Mouse (Mus musculus) left cerebral cortex, postnatal 10 days (tissue): ENCODE measurements around the gene Timm9. TPM values are rescaled to one million over a fixed set of nuclear protein-coding genes. Genes with fewer than 3 reads are reported as not detected.
A peak's percentile ranks its signal among the peaks of the same experiment; 100 is the strongest.

Source experiments
- DNase-seq, 2 experiments: peaks; one replicate each; pipeline ENCODE4 v3.0.0; 2021 to 2022; ENCODE audit warnings: low spot score in 2 of 2, mixed read lengths in 1 of 2; ENCODE audit errors: extremely low spot score in 1 of 2
- intact Hi-C: fragments of 180-260 bp; cut with DNase I; formaldehyde crosslinking; loops from one replicate; pipeline ENCODE4 v1.15.1; 2025
- total RNA-seq, 2 experiments: library from RNA; stranded (reverse); gene quantifications; 2 replicates each; pipeline ENCODE4 v1.2.3; 2021

Gene Timm9
- total RNA-seq: 10 to 100 TPM; 64.8 to 74.0 TPM

DNA sequence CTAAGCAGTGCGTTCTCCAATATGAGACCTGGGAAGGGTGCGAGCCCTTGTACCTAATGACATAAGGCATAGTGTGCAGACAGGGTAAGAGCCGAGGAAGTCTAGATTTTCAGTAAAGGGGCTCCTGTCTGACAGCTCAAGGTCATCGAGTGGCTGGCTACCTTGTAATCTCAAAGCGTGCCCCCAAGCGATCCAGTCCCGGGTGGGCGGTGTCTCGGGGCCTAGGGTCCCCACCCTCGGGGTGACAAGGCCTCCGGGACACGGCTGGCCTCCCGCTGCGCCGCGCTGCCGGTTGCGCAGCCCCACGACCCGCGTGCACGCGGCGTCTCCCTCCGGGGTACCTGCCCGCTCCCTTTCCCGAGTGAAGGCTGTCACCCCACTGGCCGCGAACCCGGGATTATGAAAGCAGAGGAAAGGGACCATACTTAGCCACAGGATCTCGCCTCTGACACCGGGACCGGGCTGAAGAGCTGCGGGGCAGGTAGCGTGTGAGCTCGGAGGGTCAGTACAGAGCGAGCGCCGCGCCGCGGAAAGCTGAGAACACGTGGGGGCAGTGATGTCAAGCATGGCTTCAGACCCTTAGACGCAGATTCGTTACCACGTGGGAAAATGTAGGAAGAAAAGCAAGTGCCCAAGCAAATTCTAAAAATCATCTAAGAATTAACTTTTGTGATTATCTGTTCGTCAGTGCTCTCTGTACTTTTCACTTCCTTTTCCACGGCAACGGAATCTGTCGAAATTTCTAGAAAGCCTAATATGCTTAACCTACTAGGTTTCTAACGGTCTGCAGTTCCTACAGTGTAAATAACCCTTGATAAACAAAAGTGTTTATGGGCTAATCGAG, at the start of gene Timm9, which contains the start of gene 2700049A03Rik:
Gene Timm9, minus strand, starts transcription at position 555 of the 844 bp plus-strand sequence.
Gene 2700049A03Rik, plus strand, starts transcription at position 719 of the 844 bp plus-strand sequence.
- peak; percentile 73 to 82 for DNase-seq
- intact Hi-C loops: no loop called here

DNA sequence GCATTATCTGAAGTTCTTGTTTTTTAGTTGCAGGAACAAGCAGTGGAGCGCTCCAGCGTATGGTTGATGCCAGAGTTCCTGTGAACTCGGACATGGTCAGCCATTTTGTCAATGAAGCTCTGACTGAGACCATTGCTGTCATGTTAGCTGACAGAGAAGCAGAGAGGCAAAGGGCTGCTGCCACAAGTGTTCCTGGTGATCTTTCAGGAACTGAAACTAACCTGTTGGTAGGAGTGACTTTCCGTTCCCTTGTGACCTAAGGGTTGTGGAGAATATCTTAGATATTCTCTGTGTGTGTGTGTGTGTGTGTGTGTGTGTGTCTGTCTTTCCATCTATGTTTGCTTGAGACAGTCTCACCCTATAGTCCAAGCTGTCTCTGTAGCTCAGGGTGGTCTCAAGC, 47.9 kb upstream of the Timm9 start:
- intact Hi-C loops: no loop called here
- DNase-seq: no peak

GRCm38 (mm10) chr12:71183736-71184135, 47.3 kb upstream of the Timm9 start:
- intact Hi-C loops: no loop called here

GRCm38 (mm10) chr12:71169911-71170310, 33.4 kb upstream of the Timm9 start:
- intact Hi-C loops: no loop called here

More at GRCm38 (mm10) chr12:71183736-71184135, 47.3 kb upstream of the Timm9 start:
- no peak for DNase-seq

GRCm38 (mm10) chr12:71164410-71164809, 27.9 kb upstream of the Timm9 start:
- DNase-seq: no peak
- intact Hi-C loops: no loop called here

More at GRCm38 (mm10) chr12:71169911-71170310, 33.4 kb upstream of the Timm9 start:
- DNase-seq: no peak

GRCm38 (mm10) chr12:71157974-71158373, 21.5 kb upstream of the Timm9 start:
- intact Hi-C loops: no loop called here
- DNase-seq: no peak

GRCm38 (mm10) chr12:71154979-71155378, 18.5 kb upstream of the Timm9 start:
- DNase-seq: no peak
- intact Hi-C loops: no loop called here

DNA sequence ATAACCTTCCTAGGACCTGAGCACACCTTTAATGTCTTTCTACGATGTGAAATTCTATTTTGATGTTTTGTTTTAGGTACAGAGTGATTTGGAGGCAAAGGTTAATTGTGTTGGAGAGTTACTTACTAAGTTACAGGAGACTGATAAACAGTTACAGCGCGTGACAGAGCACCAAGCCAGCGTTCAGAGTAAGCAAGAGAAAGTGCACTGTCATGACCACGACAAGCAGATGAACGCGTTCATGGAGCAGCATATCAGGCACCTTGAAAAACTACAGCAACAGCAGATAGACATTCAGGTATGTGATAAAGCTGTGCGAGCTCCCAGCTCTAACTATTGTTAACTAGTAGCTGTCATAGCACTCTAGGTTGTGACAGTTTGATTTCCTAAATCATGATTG, 13.7 kb upstream of the Timm9 start:
- intact Hi-C loops: no loop called here
- no peak for DNase-seq

- no peak for DNase-seq
- intact Hi-C loops: no loop called here
Observed at GRCm38 (mm10) chr12:71149456-71149855, 13.0 kb upstream of the Timm9 start.

DNA sequence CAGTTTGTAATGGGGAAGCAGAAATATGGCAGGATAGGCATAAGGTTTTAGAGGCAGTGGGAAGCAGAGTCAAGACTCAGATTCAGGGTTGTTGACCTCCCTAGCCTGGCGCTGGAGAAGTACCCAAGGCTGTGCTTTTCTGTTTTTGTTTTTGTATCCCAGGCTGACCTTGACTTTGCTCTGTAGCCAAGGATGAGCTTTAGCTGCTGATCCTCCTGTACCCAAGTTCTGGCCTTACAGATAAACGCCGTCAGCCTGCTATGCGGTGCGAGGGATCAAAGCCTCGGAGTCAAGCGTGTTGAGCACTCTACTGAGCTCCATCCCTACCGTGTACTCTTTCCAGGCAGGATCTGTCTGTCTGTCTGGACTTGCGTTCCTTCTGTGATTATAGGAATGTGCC, 12.3 kb upstream of the Timm9 start:
- intact Hi-C loops: no loop called here
- DNase-seq: no peak

- intact Hi-C loops: no loop called here
Observed at GRCm38 (mm10) chr12:71147641-71148040, 11.2 kb upstream of the Timm9 start.

GRCm38 (mm10) chr12:71141189-71141588, 4.7 kb upstream of the Timm9 start:
- intact Hi-C loops: no loop called here
- no peak for DNase-seq

More at GRCm38 (mm10) chr12:71147641-71148040, 11.2 kb upstream of the Timm9 start:
- DNase-seq: peak in 1 of 2 experiments; percentile 30

- intact Hi-C loops: no loop called here
- DNase-seq: no peak
Observed at GRCm38 (mm10) chr12:71139258-71139828, 2.9 kb upstream of the Timm9 start.

DNA sequence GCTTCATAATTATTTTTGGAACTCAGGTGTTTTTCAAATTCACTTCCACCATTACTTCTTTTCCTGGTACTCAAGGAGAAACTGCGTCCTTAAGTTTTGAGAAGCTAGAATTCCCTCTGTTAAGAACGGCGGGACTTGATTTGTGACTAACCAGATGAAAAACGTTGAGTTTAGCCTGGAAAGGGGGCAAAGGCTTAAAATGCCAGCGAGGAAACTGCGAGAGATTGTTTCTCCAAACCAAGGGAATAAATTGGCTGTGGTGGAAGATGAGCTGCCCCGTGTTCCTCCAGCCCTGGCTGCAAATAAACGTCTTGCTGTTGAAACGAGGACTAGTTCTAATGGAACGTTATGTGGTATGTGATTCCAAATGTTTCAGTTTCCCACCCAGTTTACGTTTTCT, 1.2 kb upstream of the Timm9 start:
- DNase-seq: no peak
- intact Hi-C loops: no loop called here

GRCm38 (mm10) chr12:71136974-71137491, 549 bp upstream of the Timm9 start:
- peak; percentile 72 to 90 for DNase-seq
- intact Hi-C loops: no loop called here

DNA sequence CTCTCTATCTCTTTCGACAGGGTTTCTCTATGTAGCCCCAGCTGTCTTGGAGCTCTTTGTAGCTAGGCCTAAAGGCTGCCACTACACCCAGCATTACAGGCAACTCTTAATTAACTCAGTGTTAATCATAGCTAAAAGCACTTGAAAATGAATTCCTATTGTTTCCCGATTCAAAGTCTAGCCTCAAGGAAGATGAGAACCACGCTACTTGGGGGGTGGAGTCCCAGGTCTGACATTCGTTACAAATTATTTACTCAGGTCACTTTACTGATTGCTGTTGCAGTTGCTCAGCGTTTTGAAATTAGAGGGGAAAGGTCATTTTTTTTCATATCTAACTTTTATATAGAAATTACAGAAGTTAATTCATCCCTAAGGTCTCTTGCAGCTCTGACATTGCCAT, 903 bp downstream of the Timm9 start:
- DNase-seq: no peak
- intact Hi-C loops: no loop called here

DNA sequence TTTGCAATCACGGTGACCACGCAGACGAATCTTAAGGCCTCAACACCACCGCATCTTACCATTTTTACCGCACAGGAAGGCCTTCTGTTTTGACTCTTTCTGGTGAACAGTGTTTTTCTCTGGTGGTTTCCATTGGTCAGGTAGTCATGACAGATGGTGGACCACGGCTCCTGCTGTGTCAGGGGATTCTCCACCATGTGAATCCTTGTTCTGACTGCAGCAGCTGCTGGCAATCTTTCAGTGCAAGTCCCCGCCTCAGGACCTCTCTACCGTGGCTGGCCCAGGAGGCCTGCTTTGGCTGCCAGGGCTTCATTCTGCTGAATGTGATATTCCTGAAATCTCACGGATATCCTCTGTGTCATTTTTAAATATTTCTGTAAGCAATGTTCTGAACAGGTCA, 13.2 kb downstream of the Timm9 start:
- intact Hi-C loops: no loop called here
- DNase-seq: no peak

DNA sequence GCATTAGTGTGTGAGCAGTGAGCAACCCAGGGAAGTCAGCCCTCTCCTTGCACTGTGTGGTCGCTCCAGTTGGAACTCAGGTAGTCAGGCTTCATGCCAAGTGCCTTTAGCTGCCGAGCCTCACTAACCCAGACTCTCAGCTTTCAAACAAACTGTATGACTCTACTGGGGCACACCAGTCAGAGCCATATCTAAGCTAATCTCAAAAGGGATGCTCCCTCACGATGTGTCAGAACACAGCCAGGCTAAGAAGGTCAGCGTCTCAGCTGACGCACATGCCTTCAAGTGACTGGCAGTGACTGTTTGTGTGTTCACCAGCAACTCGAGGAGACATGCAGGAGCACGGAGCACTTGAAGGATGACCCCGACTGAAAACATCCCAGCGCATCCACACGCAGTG, 13.8 kb downstream of the Timm9 start:
- DNase-seq: no peak

DNA sequence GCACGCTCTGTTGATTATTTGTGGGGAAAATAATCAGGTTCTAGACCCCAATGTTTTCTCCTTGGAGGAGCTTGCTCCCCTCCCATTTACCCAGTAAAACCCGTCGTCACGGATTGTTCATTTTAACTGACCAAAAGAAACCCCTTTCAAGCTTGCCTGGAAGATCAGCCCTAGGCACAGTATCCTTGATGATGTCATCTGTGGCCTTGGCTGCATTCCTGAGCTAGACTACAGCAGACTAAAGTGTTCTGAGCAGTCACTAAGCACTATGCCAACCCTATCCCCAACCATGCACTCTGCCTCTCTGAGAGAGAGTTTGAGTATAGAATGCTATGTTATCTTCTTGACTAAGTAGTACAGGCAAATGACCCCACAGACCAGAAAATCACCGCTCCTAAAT, 20.1 kb downstream of the Timm9 start:
- intact Hi-C loops: no loop called here

More for the DNA sequence above, 13.8 kb downstream of the Timm9 start:
- intact Hi-C loops: no loop called here

More for the DNA sequence above, 20.1 kb downstream of the Timm9 start:
- DNase-seq: no peak
